Mouse (Mus musculus) C2C12 (cell line): ENCODE data around the gene Ptgds.

ENCODE experiments used
- CTCF ChIP-seq: IDR thresholded peaks from one replicate; pipeline ENCODE4 v1.5.1; 2011; ENCODE audit not compliant: control insufficient read depth, insufficient read depth, insufficient read length
- MAX ChIP-seq: IDR thresholded peaks from one replicate; pipeline ENCODE4 v1.6.1; 2011; ENCODE audit warnings: mild to moderate bottlenecking, control low read depth
- USF1 ChIP-seq: IDR thresholded peaks from one replicate; pipeline ENCODE4 v1.6.1; 2011; ENCODE audit warnings: low read depth, mild to moderate bottlenecking, control low read depth, moderate library complexity

GRCm38 (mm10) chr2:25506964-25507363 is 37.1 kb upstream of the Ptgds start:
- peak; percentile 21 for TF ChIP-seq CTCF
- TF ChIP-seq MAX, result no peak
- TF ChIP-seq USF1, result no peak
